Mouse (Mus musculus) embryonic facial prominence, embryonic 14.5 days (tissue): ENCODE data around the gene 4930555G01Rik. TPM values are rescaled to one million over a fixed set of nuclear protein-coding genes. Genes with fewer than 3 reads are reported as not detected.
"Not testable (repeated sequence)": the region's sequence is repeated elsewhere in the genome, so short reads cannot be mapped to it uniquely, and the experiment has no call there.

Experiments used
- ATAC-seq: fragments of 200-750 bp; cut with Nextera tagmentation; 2 replicates; pipeline ENCODE4 v1.8.0; 2017; ENCODE audit warnings: low read depth, moderate number of reproducible peaks, moderate TSS enrichment
- DNase-seq: peaks from one replicate; pipeline ENCODE4 v3.0.0-alpha.2; 2015; ENCODE audit warnings: low spot score
- H3K27ac ChIP-seq: fragments of 300-500 bp; sonication (generic); replicated peaks from 2 replicates; pipeline ENCODE4 v1.5.1; 2014; ENCODE audit warnings: low read depth, mild to moderate bottlenecking, low read length, moderate library complexity
- H3K27me3 ChIP-seq: fragments of 300-500 bp; sonication (generic); replicated peaks from 2 replicates; pipeline ENCODE4 v1.6.1; 2014; ENCODE audit warnings: low read length; ENCODE audit not compliant: control insufficient read depth, insufficient read depth
- H3K36me3 ChIP-seq: fragments of 300-500 bp; sonication (generic); 2 replicates; pipeline ENCODE4 v1.6.1; 2014; ENCODE audit warnings: low read length, mixed read lengths; ENCODE audit not compliant: control insufficient read depth, insufficient read depth
- H3K4me1 ChIP-seq: fragments of 300-500 bp; sonication (generic); 2 replicates; pipeline ENCODE4 v1.6.1; 2014; ENCODE audit warnings: antibody characterized with exemption, low read length; ENCODE audit not compliant: control insufficient read depth, insufficient read depth
- H3K4me2 ChIP-seq: fragments of 300-500 bp; sonication (generic); 2 replicates; pipeline ENCODE4 v1.6.1; 2014; ENCODE audit warnings: low read depth, mild to moderate bottlenecking, low read length, moderate library complexity, mixed read lengths
- H3K4me3 ChIP-seq: fragments of 300-500 bp; sonication (generic); 2 replicates; pipeline ENCODE4 v1.5.1; 2014; ENCODE audit warnings: low read depth, mild to moderate bottlenecking, low read length
- H3K9ac ChIP-seq: fragments of 300-500 bp; sonication (generic); 2 replicates; pipeline ENCODE4 v1.6.1; 2014; ENCODE audit warnings: low read depth, mild to moderate bottlenecking, low read length, moderate library complexity, mixed read lengths
- H3K9me3 ChIP-seq: fragments of 300-500 bp; sonication (generic); 2 replicates; pipeline ENCODE4 v1.6.1; 2016; ENCODE audit warnings: low read length; ENCODE audit not compliant: control insufficient read depth
- WGBS: fragments of 180-500 bp; shearing (Covaris S2); extraction: QIAGEN DNeasy Blood & Tissue Kit; methylation state at CpG from one replicate; pipeline ENCODE4 v1.1.7; 2014; 5-methylcytosine and 5-hydroxymethylcytosine counted together
- polyA plus RNA-seq: library from polyadenylated mRNA; unstranded; fragments of >200 nt; fragmentation: Nextera tagmentation; extraction: Ambion mirVana; gene quantifications from 2 replicates; pipeline ENCODE4 v1.2.1, GENCODE M21; 2014

Gene 4930555G01Rik
- polyA plus RNA-seq, result not detected in 2 replicates

- not testable (repeated sequence) for DNase-seq, H3K9ac ChIP-seq, H3K36me3 ChIP-seq, H3K9me3 ChIP-seq, H3K4me1 ChIP-seq, ATAC-seq, H3K27ac ChIP-seq, H3K4me3 ChIP-seq, H3K4me2 ChIP-seq, H3K27me3 ChIP-seq
- WGBS, result no CpG with 5 or more reads among the region's 3 CpGs
Observed at GRCm38 (mm10) chr14:5050329-5050728, at the start of gene 4930555G01Rik. Gene 4930555G01Rik (plus strand): TSS chr14:5050629.

- H3K4me3 ChIP-seq, H3K27me3 ChIP-seq: not testable (repeated sequence)
Observed at GRCm38 (mm10) chr14:5015591-5015990, 34.8 kb upstream of the 4930555G01Rik start, which contains the start of gene Gm3298. Gene Gm3298 (plus strand): TSS chr14:5015891.

GRCm38 (mm10) chr14:5070611-5071490, 20.4 kb downstream of the 4930555G01Rik start, which contains the start of gene Gm8281:
Gene Gm8281 (plus strand): TSS chr14:5071040.
- not testable (repeated sequence) for H3K36me3 ChIP-seq, H3K27ac ChIP-seq, ATAC-seq, H3K4me1 ChIP-seq, H3K9me3 ChIP-seq, H3K27me3 ChIP-seq
- 3% methylated on average over 15 of the region's 63 CpGs for WGBS
- peak; percentile 1 for DNase-seq
- Histone ChIP-seq H3K4me3 (peak within 1 kb of the TSS; percentile 36), H3K9ac (peak within 1 kb of the TSS; percentile 52; the same call in 1 of the 2 replicates), H3K4me2 (peak within 1 kb of the TSS; percentile 62)

More at GRCm38 (mm10) chr14:5015591-5015990, 34.8 kb upstream of the 4930555G01Rik start, which contains the start of gene Gm3298:
- not testable (repeated sequence) for H3K4me1 ChIP-seq, H3K4me2 ChIP-seq, H3K27ac ChIP-seq, ATAC-seq, H3K9ac ChIP-seq, DNase-seq, H3K36me3 ChIP-seq, H3K9me3 ChIP-seq
- WGBS, result no CpG with 5 or more reads among the region's 2 CpGs

Other genes starting within 250 kb of the 4930555G01Rik start
- gene Gm3269, start 212.5 kb upstream of the 4930555G01Rik start, polyA plus RNA-seq, result not detected in 2 replicates
- gene Gm3264, start 195.1 kb upstream of the 4930555G01Rik start, polyA plus RNA-seq, result 0.28 and 0.81 TPM in 2 replicates
- not detected in 2 replicates for gene Gm3278, start 158.2 kb upstream of the 4930555G01Rik start, polyA plus RNA-seq
- gene Gm8297, start 66.7 kb upstream of the 4930555G01Rik start, polyA plus RNA-seq, result not detected in 2 replicates
- not detected in 2 replicates for gene Gm3298, start 34.7 kb upstream of the 4930555G01Rik start, polyA plus RNA-seq
- gene Gm8281, start 20.4 kb downstream of the 4930555G01Rik start, polyA plus RNA-seq, result 0.38 and 0.57 TPM in 2 replicates
- not detected in 2 replicates for gene Gm8279, start 80.9 kb downstream of the 4930555G01Rik start, polyA plus RNA-seq
- gene Gm3317, start 113.9 kb downstream of the 4930555G01Rik start, polyA plus RNA-seq, result not detected in 2 replicates
- not detected in 2 replicates for gene Gm8271, start 135.2 kb downstream of the 4930555G01Rik start, polyA plus RNA-seq
- gene Gm3526, start 210.0 kb downstream of the 4930555G01Rik start, polyA plus RNA-seq, result not detected in 2 replicates